Mouse (Mus musculus) megakaryocyte, embryonic 14.5 days (primary cell): ENCODE data around the gene Wipi1.

Experiments
- FLI1 ChIP-seq: IDR thresholded peaks from 2 replicates; pipeline ENCODE4 v1.6.1; 2012; ENCODE audit warnings: low read length, inconsistent platforms, mixed read lengths
- GATA1 ChIP-seq: IDR thresholded peaks from 3 replicates; pipeline ENCODE4 v1.6.1; 2012; ENCODE audit warnings: mixed read lengths, low read length, inconsistent platforms, borderline replicate concordance

GRCm38 (mm10) chr11:109586424-109586823 is 25.3 kb downstream of the Wipi1 start:
- TF ChIP-seq GATA1 (no peak), FLI1 (no peak)
